Mouse (Mus musculus): ENCODE measurements around the gene Sorcs2.

GRCm38 (mm10) chr5:36033531-36034426 is 364.2 kb downstream of the Sorcs2 start:
- TF ChIP-seq CTCF (conservative IDR thresholded peaks at IDR 0.05; ENCODE audit: low read length) (peak; percentile 64), POU5F1 (IDR thresholded peaks at IDR 0.05; ENCODE audit: borderline replicate concordance, low read length) (no peak), NANOG (IDR thresholded peaks at IDR 0.05; ENCODE audit: borderline replicate concordance, low read length) (no peak)
